ENCODE assay signal across 19 mouse cellular contexts in the genomic region with DNA sequence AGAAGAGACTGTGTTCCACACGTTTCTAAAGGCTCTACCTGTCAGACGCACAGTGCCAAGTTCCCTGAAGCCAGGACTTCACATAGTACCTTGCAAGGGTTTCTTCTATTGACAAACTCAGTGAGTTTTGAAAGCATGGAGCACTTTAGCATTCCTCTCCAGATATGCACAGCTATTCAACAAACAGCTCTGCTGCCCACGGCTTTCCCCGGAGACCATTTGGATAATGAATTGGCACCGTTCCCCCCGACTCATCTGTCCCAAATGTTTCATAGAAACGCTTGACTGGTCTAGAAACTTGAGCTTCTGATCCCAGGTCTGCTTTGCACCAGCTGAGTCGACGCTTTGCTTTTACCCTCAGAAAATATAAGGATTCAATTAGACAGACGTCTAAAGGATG.
DNase-seq lines count a peak whose midpoint lies in the region; ATAC-seq and TF ChIP-seq lines count a peak whose summit lies in the region.
"Had no signal": no experiment of that assay in that cellular context is flagged by ENCODE, and none has a peak within 500 bp of the region (broad histone marks: within the 10 kb centered on the region; RNA-seq: fewer than 3 reads in every experiment).

No protein-coding gene starts in this region.

- no peak for TF ChIP-seq CTCF in brain, embryonic 14.5 days (IDR thresholded peaks at IDR 0.05; ENCODE audit: borderline replicate concordance, extremely low read depth, insufficient read depth, insufficient read length)

- peak; percentile 51 to 54 for DNase-seq in cerebellum, postnatal 14 days
- no peak for DNase-seq in cerebellum, adult 9-11 months
- peak; percentile 8 for DNase-seq in limb, embryonic 14.5 days (ENCODE audit: low spot score)
- no peak for DNase-seq in limb, embryonic 10.5 days (ENCODE audit: low spot score)
- peak; percentile 57 for DNase-seq in brain, embryonic 14.5 days (ENCODE audit: low read depth)
- peak; percentile 56 for DNase-seq in layer of hippocampus, adult 9-10 months (ENCODE audit: low spot score)
- no peak for DNase-seq in spleen, postnatal 14 days (ENCODE audit: low spot score in 2 of 2)
- DNase-seq: adrenal gland, postnatal 10 days; cerebellum, adult 9-10 months; embryo, embryonic 11 days; kidney, adult 18-20 months; kidney, postnatal 14 days had no signal

- no peak overlapping the region for H3K4me2 ChIP-seq in limb, embryonic 14.5 days (replicated peaks; ENCODE audit: low read depth, low read length, severe bottlenecking)
- H3K4me2 ChIP-seq: forebrain, embryonic 13.5 days; hindbrain, embryonic 15.5 days; limb, embryonic 15.5 days; stomach, embryonic 15.5 days had no signal

- no peaks in the 10 kb centered on the region for H3K9me3 ChIP-seq in limb, embryonic 14.5 days (ENCODE audit: control insufficient read depth, low read length)
- no peaks in the 10 kb centered on the region for H3K9me3 ChIP-seq in limb, embryonic 10.5 days (replicated peaks)
- H3K9me3 ChIP-seq: forebrain, embryonic 13.5 days; hindbrain, embryonic 15.5 days; limb, embryonic 15.5 days; midbrain, embryonic 10.5 days; stomach, embryonic 15.5 days had no signal

- TF ChIP-seq POLR2A in limb, embryonic 14.5 days (IDR thresholded peaks at IDR 0.05; ENCODE audit: borderline replicate concordance, extremely low read depth, insufficient read depth, insufficient read length), result no peak
- no peak for TF ChIP-seq POLR2A in brain, embryonic 14.5 days (IDR thresholded peaks at IDR 0.05; ENCODE audit: borderline replicate concordance, extremely low read depth, insufficient read depth, insufficient read length, poor library complexity, severe bottlenecking)

- H3K4me1 ChIP-seq in limb, embryonic 14.5 days (ENCODE audit: control insufficient read depth, insufficient read depth, low read length), result no peaks in the 10 kb centered on the region
- peaks cover 5% of the 10 kb centered on the region for H3K4me1 ChIP-seq in limb, embryonic 10.5 days
- H3K4me1 ChIP-seq: limb, embryonic 15.5 days; stomach, embryonic 15.5 days had no signal

- H3K4me3 ChIP-seq in limb, embryonic 14.5 days (replicated peaks; ENCODE audit: low read length), result no peak overlapping the region
- no peak overlapping the region for H3K4me3 ChIP-seq in limb, embryonic 10.5 days
- H3K4me3 ChIP-seq: forebrain, embryonic 13.5 days; hindbrain, embryonic 15.5 days; limb, embryonic 15.5 days; midbrain, embryonic 10.5 days; myocyte; stomach, embryonic 15.5 days had no signal

- no peak overlapping the region for H3K9ac ChIP-seq in limb, embryonic 14.5 days (ENCODE audit: low read depth, low read length, severe bottlenecking)
- H3K9ac ChIP-seq: forebrain, embryonic 13.5 days; hindbrain, embryonic 15.5 days; limb, embryonic 15.5 days; stomach, embryonic 15.5 days had no signal

- no peak overlapping the region for H3K27ac ChIP-seq in limb, embryonic 14.5 days (replicated peaks; ENCODE audit: low read depth, low read length)
- no peak overlapping the region for H3K27ac ChIP-seq in limb, embryonic 10.5 days
- H3K27ac ChIP-seq: forebrain, embryonic 13.5 days; hindbrain, embryonic 15.5 days; limb, embryonic 15.5 days; midbrain, embryonic 10.5 days; stomach, embryonic 15.5 days had no signal

- 70% methylated on average over 10 of the region's 10 CpGs for WGBS in limb, embryonic 14.5 days
- 87% methylated on average over 10 of the region's 10 CpGs for WGBS in limb, embryonic 10.5 days

- no peak for ATAC-seq in limb, embryonic 14.5 days (ENCODE audit: low FRiP score, low read depth)
- ATAC-seq in megakaryocyte, adult 5-6 weeks (ENCODE audit: poor library complexity, severe bottlenecking), result no peak
- ATAC-seq: forebrain, embryonic 13.5 days had no signal

- no peaks in the 10 kb centered on the region for H3K27me3 ChIP-seq in limb, embryonic 14.5 days (ENCODE audit: control insufficient read depth, insufficient read depth, low read length)
- H3K27me3 ChIP-seq in limb, embryonic 10.5 days (ENCODE audit: low read depth, poor library complexity, severe bottlenecking), result no peaks in the 10 kb centered on the region
- H3K27me3 ChIP-seq: forebrain, embryonic 13.5 days; hindbrain, embryonic 15.5 days; limb, embryonic 15.5 days; stomach, embryonic 15.5 days had no signal

- no peaks in the 10 kb centered on the region for H3K36me3 ChIP-seq in limb, embryonic 14.5 days (ENCODE audit: control insufficient read depth, insufficient read depth, low read length)
- H3K36me3 ChIP-seq in limb, embryonic 10.5 days, result no peaks in the 10 kb centered on the region
- H3K36me3 ChIP-seq: hindbrain, embryonic 15.5 days; limb, embryonic 15.5 days; midbrain, embryonic 10.5 days; stomach, embryonic 15.5 days had no signal

Comparison
In these comparisons a context has a peak if more than half of its experiments do, and no peak if none do; other contexts are left out.
1. DNase-seq: peak in cerebellum, postnatal 14 days (2 of 2), limb, embryonic 14.5 days (single experiment), brain, embryonic 14.5 days (single experiment) and layer of hippocampus, adult 9-10 months (single experiment); none in cerebellum, adult 9-11 months (single experiment), limb, embryonic 10.5 days (single experiment) and spleen, postnatal 14 days (0 of 2).